Mouse (Mus musculus) stomach, embryonic 14.5 days (tissue): Measurements from ENCODE around the gene Mapre3. TPM values are rescaled to one million over a fixed set of nuclear protein-coding genes. Genes with fewer than 3 reads are reported as not detected.
A peak's percentile ranks its signal among the peaks of the same experiment; 100 is the strongest.

ENCODE experiments used
- ATAC-seq: fragments of 200-750 bp; cut with Nextera tagmentation; 2 replicates; pipeline ENCODE4 v1.8.0; 2017; ENCODE audit warnings: low read depth, moderate TSS enrichment; ENCODE audit not compliant: insufficient number of reproducible peaks, insufficient read depth, low FRiP score
- H3K27ac ChIP-seq: fragments of 300-500 bp; sonication (generic); 2 replicates; pipeline ENCODE4 v1.5.1; 2014; ENCODE audit warnings: mild to moderate bottlenecking, low read length, moderate library complexity, mixed read lengths
- H3K27me3 ChIP-seq: fragments of 300-500 bp; sonication (generic); 2 replicates; pipeline ENCODE4 v1.6.1; 2014; ENCODE audit warnings: low read length, control low read depth, mixed read lengths; ENCODE audit not compliant: control insufficient read depth, insufficient read depth
- H3K36me3 ChIP-seq: fragments of 300-500 bp; sonication (generic); 2 replicates; pipeline ENCODE4 v1.6.1; 2014; ENCODE audit warnings: mild to moderate bottlenecking, control low read depth, low read length, moderate library complexity, mixed read lengths; ENCODE audit not compliant: control insufficient read depth, insufficient read depth
- H3K4me1 ChIP-seq: fragments of 300-500 bp; sonication (generic); 2 replicates; pipeline ENCODE4 v1.6.1; 2014; ENCODE audit warnings: low read length, control low read depth, mixed read lengths; ENCODE audit not compliant: control insufficient read depth, insufficient read depth
- H3K4me2 ChIP-seq: fragments of 300-500 bp; sonication (generic); replicated peaks from 2 replicates; pipeline ENCODE4 v1.6.1; 2014; ENCODE audit warnings: low read depth, low read length, control low read depth
- H3K4me3 ChIP-seq: fragments of 300-500 bp; sonication (generic); 2 replicates; pipeline ENCODE4 v1.5.1; 2014; ENCODE audit warnings: low read depth, low read length, control low read depth
- H3K9ac ChIP-seq: fragments of 300-500 bp; sonication (generic); replicated peaks from 2 replicates; pipeline ENCODE4 v1.6.1; 2014; ENCODE audit warnings: low read depth, mild to moderate bottlenecking, control low read depth, low read length, moderate library complexity, mixed read lengths
- H3K9me3 ChIP-seq: fragments of 300-500 bp; sonication (generic); 2 replicates; pipeline ENCODE4 v1.6.1; 2016; ENCODE audit warnings: low read depth, low read length, control low read depth; ENCODE audit not compliant: control insufficient read depth
- WGBS: fragments of 180-500 bp; shearing (Covaris S2); extraction: QIAGEN DNeasy Blood & Tissue Kit; methylation state at CpG from one replicate; pipeline ENCODE4 v1.1.7; 2014; 5-methylcytosine and 5-hydroxymethylcytosine counted together
- polyA plus RNA-seq: library from polyadenylated mRNA; unstranded; fragments of >200 nt; fragmentation: Nextera tagmentation; extraction: Ambion mirVana; gene quantifications from 2 replicates; pipeline ENCODE4 v1.2.1, GENCODE M21; 2014

Mapre3 gene
- polyA plus RNA-seq, 1 experiment from 2014 or later = 22.7 TPM

- Histone ChIP-seq H3K4me1 (no peaks in the 10 kb centered on the region), H3K27ac (no peak overlapping the region), H3K36me3 (no peaks in the 10 kb centered on the region), H3K27me3 (no peaks in the 10 kb centered on the region), H3K9me3 (no peaks in the 10 kb centered on the region; the same call in 1 of the 2 replicates), H3K4me2 (no peak overlapping the region), H3K9ac (no peak overlapping the region), H3K4me3 (no peak overlapping the region)
- no peak for ATAC-seq
- WGBS = 37% methylated on average over 15 of the region's 15 CpGs
These were observed 49.9 kb downstream of the Mapre3 start for GRCm38 (mm10) chr5:30864322-30864721.

DNA sequence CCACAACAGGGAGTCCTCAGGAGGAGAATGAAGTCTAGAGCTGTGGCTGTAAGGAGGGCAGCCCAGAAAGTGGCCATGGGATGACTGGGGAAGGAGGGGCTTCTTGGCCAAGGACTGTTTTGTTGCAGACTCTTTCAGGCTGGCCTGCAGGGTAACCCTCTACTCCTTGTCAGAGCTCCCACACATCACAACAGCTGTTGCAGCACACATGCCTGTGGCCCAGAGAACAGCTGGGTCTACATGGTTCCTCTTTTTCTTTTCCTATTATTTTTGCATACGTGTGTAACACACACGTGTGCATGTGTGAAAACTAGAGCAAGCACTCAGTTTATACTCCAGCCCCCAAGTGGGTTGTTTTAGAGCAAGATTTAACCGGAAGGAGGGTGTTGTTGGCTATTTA lies 52.4 kb downstream of the Mapre3 start:
- Histone ChIP-seq H3K27ac (no peak overlapping the region), H3K9ac (no peak overlapping the region), H3K36me3 (peaks cover 8% of the 10 kb centered on the region), H3K27me3 (no peaks in the 10 kb centered on the region), H3K4me1 (peaks cover 6% of the 10 kb centered on the region), H3K9me3 (no peaks in the 10 kb centered on the region), H3K4me3 (no peak overlapping the region), H3K4me2 (no peak overlapping the region)
- no peak for ATAC-seq
- 87% methylated on average over 3 of the region's 3 CpGs for WGBS

DNA sequence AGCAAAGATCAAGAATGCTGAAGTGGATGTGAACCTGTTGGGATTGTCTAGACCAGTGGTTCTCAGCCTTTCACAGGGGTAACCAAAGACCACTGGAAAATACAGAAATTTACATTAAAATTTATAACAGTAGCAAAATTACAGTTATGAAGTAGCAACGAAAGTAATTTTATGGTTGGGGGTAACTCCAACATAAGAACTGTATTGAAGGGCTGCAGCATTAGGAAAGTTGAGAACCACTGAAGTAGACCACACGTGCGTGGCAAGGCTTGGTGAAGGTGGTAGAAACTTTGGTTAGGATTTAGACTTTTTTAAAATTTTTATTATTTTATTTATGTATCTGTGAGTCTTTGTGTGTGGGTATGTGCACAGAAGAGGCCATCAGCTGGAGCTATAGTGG lies 53.3 kb downstream of the Mapre3 start, which contains the start of gene Tmem214:
TSS of gene Tmem214 (plus strand) at position 301 of the 400 bp plus-strand sequence.
- Histone ChIP-seq H3K9me3 (no peaks in the 10 kb centered on the region), H3K27ac (no peak within 1 kb of the TSS), H3K9ac (no peak within 1 kb of the TSS), H3K4me1 (peaks cover 6% of the 10 kb centered on the region), H3K27me3 (no peaks in the 10 kb centered on the region), H3K4me2 (peak within 1 kb of the TSS; percentile 59; the same call in 1 of the 2 replicates), H3K4me3 (no peak within 1 kb of the TSS), H3K36me3 (peaks cover 16% of the 10 kb centered on the region)
- ATAC-seq = no peak
- WGBS = 88% methylated on average over 3 of the region's 3 CpGs

GRCm38 (mm10) chr5:30868981-30869380 lies 54.5 kb downstream of the Mapre3 start:
- WGBS = 20% methylated on average over 9 of the region's 9 CpGs
- Histone ChIP-seq H3K27ac (peak overlapping the region; percentile 44; the same call in 1 of the 2 replicates), H3K9ac (0 out of 2 replicates have a peak overlapping the region, but pooled peaks have one; percentile 25), H3K9me3 (no peaks in the 10 kb centered on the region), H3K27me3 (no peaks in the 10 kb centered on the region), H3K4me3 (peak overlapping the region; percentile 94), H3K4me1 (peaks cover 6% of the 10 kb centered on the region), H3K4me2 (peak overlapping the region; percentile 59), H3K36me3 (peaks cover 29% of the 10 kb centered on the region)
- no peak for ATAC-seq

- H3K36me3 ChIP-seq = peaks cover 35% of the 10 kb centered on the region
- H3K4me3 ChIP-seq = peak overlapping the region; percentile 94
- peak overlapping the region; percentile 59 for H3K4me2 ChIP-seq
- WGBS = under 1% methylated on average over 63 of the region's 63 CpGs
- H3K9ac ChIP-seq = peak overlapping the region; percentile 87
- H3K4me1 ChIP-seq = peaks cover 6% of the 10 kb centered on the region
- H3K27me3 ChIP-seq = no peaks in the 10 kb centered on the region
- H3K9me3 ChIP-seq = no peaks in the 10 kb centered on the region
- ATAC-seq = peak; percentile 93
- peak overlapping the region; percentile 71; the same call in 1 of the 2 replicates for H3K27ac ChIP-seq
These were observed 55.1 kb downstream of the Mapre3 start for GRCm38 (mm10) chr5:30869405-30870130.

DNA sequence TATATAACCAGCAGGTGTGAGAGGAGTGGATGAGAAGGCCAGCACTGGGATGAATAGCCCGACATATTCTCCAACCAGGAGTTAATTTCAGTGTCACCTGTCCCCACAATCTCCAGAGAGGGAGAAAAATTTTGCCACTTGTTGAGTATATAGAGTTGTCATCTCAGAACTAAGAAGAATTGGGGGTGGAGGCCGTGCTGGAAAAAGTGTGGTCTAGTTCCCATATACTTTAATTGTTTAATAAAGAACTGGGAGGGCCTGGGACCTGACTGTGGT lies 55.6 kb downstream of the Mapre3 start:
- Histone ChIP-seq H3K9me3 (no peaks in the 10 kb centered on the region), H3K9ac (peak overlapping the region; percentile 87), H3K27me3 (no peaks in the 10 kb centered on the region), H3K27ac (peak overlapping the region; percentile 71; the same call in 1 of the 2 replicates), H3K36me3 (peaks cover 40% of the 10 kb centered on the region), H3K4me2 (peak overlapping the region; percentile 59), H3K4me1 (peaks cover 6% of the 10 kb centered on the region), H3K4me3 (peak overlapping the region; percentile 94)
- ATAC-seq = no peak
- 17% methylated on average over 2 of the region's 2 CpGs for WGBS

- no peak overlapping the region for H3K4me3 ChIP-seq
- H3K9ac ChIP-seq = no peak overlapping the region
- no peak overlapping the region for H3K4me2 ChIP-seq
- no peaks in the 10 kb centered on the region for H3K9me3 ChIP-seq
- no peak for ATAC-seq
- no peaks in the 10 kb centered on the region for H3K27me3 ChIP-seq
- no peak overlapping the region for H3K27ac ChIP-seq
- peaks cover 61% of the 10 kb centered on the region for H3K36me3 ChIP-seq
- peaks cover 6% of the 10 kb centered on the region for H3K4me1 ChIP-seq
- 94% methylated on average over 9 of the region's 9 CpGs for WGBS
These were observed 58.1 kb downstream of the Mapre3 start for GRCm38 (mm10) chr5:30872574-30872973.

DNA sequence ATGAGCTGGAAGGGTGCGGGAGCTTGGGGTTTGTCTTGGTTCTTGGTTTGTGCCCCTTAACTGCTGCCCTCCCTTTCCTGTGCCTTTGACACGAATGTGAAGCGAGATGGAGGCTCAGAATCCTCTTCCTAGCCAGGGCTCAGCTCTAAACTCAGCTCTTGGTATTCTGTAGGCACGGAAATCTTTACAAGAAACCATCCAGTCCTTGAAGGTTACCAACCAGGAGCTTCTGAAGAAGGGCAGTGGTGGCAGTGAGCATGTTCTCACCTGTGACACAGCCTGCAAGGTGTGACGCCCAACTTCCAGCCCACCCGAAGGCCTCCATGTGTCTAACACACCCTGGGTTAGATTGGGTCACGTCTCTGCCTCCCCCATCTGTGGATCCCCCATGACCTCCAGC lies 59.9 kb downstream of the Mapre3 start:
- Histone ChIP-seq H3K9me3 (no peaks in the 10 kb centered on the region), H3K9ac (no peak overlapping the region), H3K27ac (no peak overlapping the region), H3K4me3 (no peak overlapping the region), H3K4me1 (peaks cover 6% of the 10 kb centered on the region), H3K36me3 (peaks cover 65% of the 10 kb centered on the region), H3K27me3 (no peaks in the 10 kb centered on the region), H3K4me2 (no peak overlapping the region)
- 88% methylated on average over 7 of the region's 7 CpGs for WGBS
- ATAC-seq = no peak

- H3K27me3 ChIP-seq = no peaks in the 10 kb centered on the region
- H3K4me2 ChIP-seq = no peak overlapping the region
- no peak overlapping the region for H3K9ac ChIP-seq
- no peak for ATAC-seq
- no peaks in the 10 kb centered on the region for H3K9me3 ChIP-seq
- H3K4me1 ChIP-seq = no peaks in the 10 kb centered on the region
- H3K36me3 ChIP-seq = peaks cover 40% of the 10 kb centered on the region
- WGBS = 32% methylated on average over 6 of the region's 6 CpGs
- peak overlapping the region; percentile 48 for H3K27ac ChIP-seq
- no peak overlapping the region for H3K4me3 ChIP-seq
These were observed 64.2 kb downstream of the Mapre3 start for GRCm38 (mm10) chr5:30878616-30879015.
